Mouse (Mus musculus): ENCODE measurements around the gene Fcgr3.
A peak's percentile ranks its signal among the peaks of the same experiment; 100 is the strongest.
"Not testable (repeated sequence)": the region's sequence is repeated elsewhere in the genome, so short reads cannot be mapped to it uniquely, and the experiment has no call there.

Gene Fcgr3

DNA sequence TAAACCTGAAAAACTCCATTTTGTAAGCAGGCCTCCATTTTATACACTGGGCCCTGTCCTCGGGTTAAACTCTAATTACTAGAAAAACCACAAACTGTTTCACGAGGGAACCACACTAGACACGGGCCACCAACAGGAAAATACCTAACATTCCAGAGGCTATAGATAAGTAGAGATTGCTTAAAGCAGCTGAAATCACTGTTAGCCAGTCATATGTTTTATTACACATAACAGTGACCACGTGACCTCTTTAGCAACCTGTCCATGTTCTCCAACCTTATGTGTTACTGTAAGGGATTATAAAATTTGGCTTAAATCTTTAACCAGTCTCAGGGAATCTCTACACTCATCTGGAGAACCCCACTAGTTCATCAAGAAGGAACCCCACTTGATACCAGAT, 29.7 kb upstream of the Fcgr3 start:
- Histone ChIP-seq H3K36me3 (ENCODE audit: insufficient read depth, low read length) (no peaks in the 10 kb centered on the region), H3K4me3 (replicated peaks; ENCODE audit: low read length) (no peak overlapping the region), H3K27me3 (ENCODE audit: insufficient read depth, low read length) (no peaks in the 10 kb centered on the region), H3K9me3 (ENCODE audit: low read length) (peaks cover 73% of the 10 kb centered on the region), H3K4me1 (replicated peaks; ENCODE audit: low read depth, low read length) (peaks cover 7% of the 10 kb centered on the region)
- no peak for TF ChIP-seq NANOG (IDR thresholded peaks at IDR 0.05; ENCODE audit: borderline replicate concordance, low read length)
- no peak for TF ChIP-seq POU5F1 (IDR thresholded peaks at IDR 0.05; ENCODE audit: borderline replicate concordance, low read length)
- no peak for TF ChIP-seq CTCF (conservative IDR thresholded peaks at IDR 0.05; ENCODE audit: low read length)

- H3K27me3 ChIP-seq (ENCODE audit: insufficient read depth, low read length), result peaks cover 5% of the 10 kb centered on the region
- H3K4me3 ChIP-seq (replicated peaks; ENCODE audit: low read length), result no peak overlapping the region
- H3K9me3 ChIP-seq (ENCODE audit: low read length), result peaks cover 40% of the 10 kb centered on the region
- H3K4me1 ChIP-seq (replicated peaks; ENCODE audit: low read depth, low read length), result peaks cover 22% of the 10 kb centered on the region
- TF ChIP-seq POU5F1 (IDR thresholded peaks at IDR 0.05; ENCODE audit: borderline replicate concordance, low read length) (no peak), CTCF (conservative IDR thresholded peaks at IDR 0.05; ENCODE audit: low read length) (no peak), NANOG (IDR thresholded peaks at IDR 0.05; ENCODE audit: borderline replicate concordance, low read length) (no peak)
- H3K36me3 ChIP-seq (ENCODE audit: insufficient read depth, low read length), result no peaks in the 10 kb centered on the region
Measured at GRCm38 (mm10) chr1:171090761-171091160, 26.0 kb upstream of the Fcgr3 start.

DNA sequence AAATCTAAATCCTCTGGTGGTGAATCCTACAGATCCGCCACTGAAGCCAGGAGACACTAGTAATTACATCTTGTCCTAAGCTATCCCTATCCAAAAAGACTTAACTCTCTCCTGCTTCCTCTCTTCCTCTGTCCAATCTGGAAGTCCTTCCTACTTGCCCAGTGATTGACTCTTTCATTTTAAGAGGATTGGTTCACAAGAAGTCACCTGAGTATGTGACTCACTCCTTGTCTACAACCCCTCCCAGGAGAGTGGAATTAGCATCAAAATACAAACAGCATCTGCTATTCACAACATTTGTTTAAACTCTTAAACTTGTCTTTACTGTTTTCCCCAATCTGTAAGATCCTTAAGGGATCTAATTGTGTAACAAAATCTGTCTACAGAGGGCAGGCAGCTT, 25.2 kb upstream of the Fcgr3 start:
- peaks cover 32% of the 10 kb centered on the region for H3K9me3 ChIP-seq (ENCODE audit: low read length)
- H3K27me3 ChIP-seq (ENCODE audit: insufficient read depth, low read length), result peaks cover 7% of the 10 kb centered on the region
- H3K36me3 ChIP-seq (ENCODE audit: insufficient read depth, low read length), result no peaks in the 10 kb centered on the region
- H3K4me3 ChIP-seq (replicated peaks; ENCODE audit: low read length), result peak overlapping the region; percentile 76
- peaks cover 22% of the 10 kb centered on the region for H3K4me1 ChIP-seq (replicated peaks; ENCODE audit: low read depth, low read length)
- TF ChIP-seq CTCF (conservative IDR thresholded peaks at IDR 0.05; ENCODE audit: low read length), result no peak
- TF ChIP-seq NANOG (IDR thresholded peaks at IDR 0.05; ENCODE audit: borderline replicate concordance, low read length), result no peak
- no peak for TF ChIP-seq POU5F1 (IDR thresholded peaks at IDR 0.05; ENCODE audit: borderline replicate concordance, low read length)

DNA sequence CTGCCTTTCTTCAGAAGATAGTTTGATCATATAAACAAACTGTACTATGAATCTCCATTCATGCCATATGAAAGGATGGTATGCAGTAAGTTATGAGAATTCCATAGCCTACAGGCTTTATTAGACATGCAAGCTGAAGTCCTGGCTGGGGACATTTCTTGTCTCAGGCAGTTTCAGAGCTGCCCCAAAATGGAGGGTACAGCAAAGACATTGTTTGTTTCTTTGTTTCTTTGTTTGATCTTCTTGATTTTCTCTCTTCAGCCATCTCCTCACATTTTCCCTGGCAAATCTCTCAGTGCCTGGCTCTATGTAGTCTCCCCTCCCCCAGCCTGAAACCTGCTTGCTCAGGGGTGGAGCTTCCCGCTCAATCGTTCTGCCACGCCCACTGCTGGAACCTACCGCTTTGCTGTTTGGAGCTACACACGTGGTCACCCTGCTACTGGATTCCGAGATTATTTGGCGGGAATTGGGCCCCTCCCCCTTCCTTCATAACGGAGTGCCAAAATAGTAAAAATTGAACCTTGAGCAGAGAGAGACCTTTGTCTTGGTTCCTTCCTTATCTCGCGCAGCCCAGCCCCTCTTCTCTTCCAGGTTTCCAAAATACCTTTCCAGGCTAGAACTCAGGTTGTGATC, 23.6 kb upstream of the Fcgr3 start:
- not testable (repeated sequence) for H3K36me3 ChIP-seq (ENCODE audit: insufficient read depth, low read length); H3K27me3 ChIP-seq (ENCODE audit: insufficient read depth, low read length)
- Histone ChIP-seq H3K4me1 (replicated peaks; ENCODE audit: low read depth, low read length) (peaks cover 22% of the 10 kb centered on the region), H3K4me3 (replicated peaks; ENCODE audit: low read length) (peak overlapping the region; percentile 76), H3K9me3 (ENCODE audit: low read length) (peaks cover 23% of the 10 kb centered on the region)

- Histone ChIP-seq H3K9me3 (ENCODE audit: low read length) (peaks cover 2% of the 10 kb centered on the region), H3K4me3 (replicated peaks; ENCODE audit: low read length) (no peak overlapping the region), H3K27me3 (ENCODE audit: insufficient read depth, low read length) (peaks cover 7% of the 10 kb centered on the region)
Measured at GRCm38 (mm10) chr1:171085718-171086117, 21.0 kb upstream of the Fcgr3 start.

GRCm38 (mm10) chr1:171081512-171082231, 16.9 kb upstream of the Fcgr3 start:
- H3K4me1 ChIP-seq (replicated peaks; ENCODE audit: low read depth, low read length); H3K4me3 ChIP-seq (replicated peaks; ENCODE audit: low read length); H3K9me3 ChIP-seq (ENCODE audit: low read length); H3K36me3 ChIP-seq (ENCODE audit: insufficient read depth, low read length); H3K27me3 ChIP-seq (ENCODE audit: insufficient read depth, low read length): not testable (repeated sequence)

More at GRCm38 (mm10) chr1:171085718-171086117, 21.0 kb upstream of the Fcgr3 start:
- H3K36me3 ChIP-seq (ENCODE audit: insufficient read depth, low read length), result no peaks in the 10 kb centered on the region
- H3K4me1 ChIP-seq (replicated peaks; ENCODE audit: low read depth, low read length), result peaks cover 22% of the 10 kb centered on the region
- TF ChIP-seq CTCF (conservative IDR thresholded peaks at IDR 0.05; ENCODE audit: low read length) (no peak), NANOG (IDR thresholded peaks at IDR 0.05; ENCODE audit: borderline replicate concordance, low read length) (no peak), POU5F1 (IDR thresholded peaks at IDR 0.05; ENCODE audit: borderline replicate concordance, low read length) (no peak)

DNA sequence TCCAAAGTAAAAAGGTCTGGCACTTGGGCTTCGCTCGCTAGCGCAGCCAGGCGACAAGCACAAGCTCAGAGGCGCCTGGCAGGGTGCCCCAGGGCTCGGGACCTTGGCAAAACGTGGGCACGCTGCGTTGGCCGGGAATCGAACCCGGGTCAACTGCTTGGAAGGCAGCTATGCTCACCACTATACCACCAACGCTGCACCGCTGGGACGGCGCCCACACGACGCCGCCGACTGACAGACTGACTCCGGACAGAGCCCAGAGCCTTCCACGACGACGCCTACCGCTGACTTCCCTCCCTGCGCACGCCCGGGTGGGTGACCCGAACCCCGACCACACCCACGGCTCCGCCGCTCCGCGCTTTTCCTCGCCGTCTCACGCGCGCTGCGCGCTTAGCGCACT, 15.1 kb upstream of the Fcgr3 start:
- H3K9me3 ChIP-seq (ENCODE audit: low read length); H3K4me3 ChIP-seq (replicated peaks; ENCODE audit: low read length); H3K4me1 ChIP-seq (replicated peaks; ENCODE audit: low read depth, low read length); H3K27me3 ChIP-seq (ENCODE audit: insufficient read depth, low read length); H3K36me3 ChIP-seq (ENCODE audit: insufficient read depth, low read length): not testable (repeated sequence)

DNA sequence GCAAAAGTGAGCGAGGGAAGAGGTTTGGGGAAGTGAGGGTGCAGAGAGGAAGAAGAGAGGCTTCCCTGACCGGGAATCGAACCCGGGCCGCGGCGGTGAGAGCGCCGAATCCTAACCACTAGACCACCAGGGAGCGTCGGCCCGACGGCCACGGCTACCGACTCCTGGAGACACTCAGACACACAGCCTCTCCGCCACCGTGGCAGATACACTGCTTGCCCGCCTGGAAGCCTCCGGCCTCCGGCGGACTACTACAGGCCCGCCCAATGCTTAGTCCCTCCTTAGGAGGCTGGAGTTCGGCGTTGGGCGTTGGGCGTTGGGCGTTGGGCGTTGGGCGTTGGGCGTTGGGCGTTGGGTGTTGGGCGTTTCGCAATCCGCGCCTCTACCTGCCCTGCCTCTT, 14.6 kb upstream of the Fcgr3 start:
- H3K27me3 ChIP-seq (ENCODE audit: insufficient read depth, low read length); H3K4me3 ChIP-seq (replicated peaks; ENCODE audit: low read length); H3K36me3 ChIP-seq (ENCODE audit: insufficient read depth, low read length); H3K4me1 ChIP-seq (replicated peaks; ENCODE audit: low read depth, low read length); H3K9me3 ChIP-seq (ENCODE audit: low read length): not testable (repeated sequence)

- H3K4me1 ChIP-seq (replicated peaks; ENCODE audit: low read depth, low read length); H3K27me3 ChIP-seq (ENCODE audit: insufficient read depth, low read length); H3K4me3 ChIP-seq (replicated peaks; ENCODE audit: low read length); H3K9me3 ChIP-seq (ENCODE audit: low read length); H3K36me3 ChIP-seq (ENCODE audit: insufficient read depth, low read length): not testable (repeated sequence)
Measured at GRCm38 (mm10) chr1:171078419-171078818, 13.7 kb upstream of the Fcgr3 start.

DNA sequence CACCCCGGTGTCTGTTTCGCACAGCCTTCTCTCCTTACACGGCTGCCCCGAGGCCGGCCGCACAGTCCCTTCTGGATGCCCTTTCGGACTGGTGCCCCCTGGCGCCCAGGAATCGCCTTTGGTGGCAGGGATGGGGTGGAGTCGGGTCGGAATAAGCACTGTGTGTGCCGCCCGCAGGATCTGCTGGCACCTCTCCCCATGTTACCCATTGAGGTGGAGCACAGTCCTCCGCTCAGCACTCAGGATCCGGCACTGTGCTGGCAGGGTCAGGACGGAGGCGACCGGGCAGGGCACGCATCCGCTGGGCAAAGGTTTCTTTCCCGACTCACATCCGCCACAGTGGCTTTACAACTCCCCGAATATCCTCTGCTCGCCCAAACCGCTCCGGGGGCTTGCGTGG, 13.2 kb upstream of the Fcgr3 start:
- not testable (repeated sequence) for H3K36me3 ChIP-seq (ENCODE audit: insufficient read depth, low read length); H3K27me3 ChIP-seq (ENCODE audit: insufficient read depth, low read length); H3K4me1 ChIP-seq (replicated peaks; ENCODE audit: low read depth, low read length); H3K9me3 ChIP-seq (ENCODE audit: low read length); H3K4me3 ChIP-seq (replicated peaks; ENCODE audit: low read length)

DNA sequence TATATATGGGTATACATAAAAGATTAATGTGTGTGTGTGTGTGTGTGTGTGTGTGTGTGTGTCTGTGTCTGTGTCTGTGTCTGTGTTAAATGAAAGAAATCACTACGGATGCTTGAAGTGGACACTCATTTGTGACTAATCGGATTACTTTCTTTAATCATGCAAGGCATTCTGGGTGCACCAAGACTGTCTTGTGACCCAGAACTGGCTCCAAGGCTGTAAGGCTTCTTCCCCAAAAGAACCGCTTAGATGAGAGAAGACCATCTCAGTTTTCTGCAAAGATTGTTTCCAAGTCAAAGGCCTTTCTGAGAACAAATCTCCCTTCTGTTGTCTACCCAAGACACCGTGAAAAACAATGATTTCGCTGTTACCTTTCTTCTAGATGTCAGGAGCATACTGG, 12.5 kb upstream of the Fcgr3 start:
- not testable (repeated sequence) for H3K36me3 ChIP-seq (ENCODE audit: insufficient read depth, low read length); H3K4me3 ChIP-seq (replicated peaks; ENCODE audit: low read length); H3K27me3 ChIP-seq (ENCODE audit: insufficient read depth, low read length); H3K4me1 ChIP-seq (replicated peaks; ENCODE audit: low read depth, low read length); H3K9me3 ChIP-seq (ENCODE audit: low read length)

DNA sequence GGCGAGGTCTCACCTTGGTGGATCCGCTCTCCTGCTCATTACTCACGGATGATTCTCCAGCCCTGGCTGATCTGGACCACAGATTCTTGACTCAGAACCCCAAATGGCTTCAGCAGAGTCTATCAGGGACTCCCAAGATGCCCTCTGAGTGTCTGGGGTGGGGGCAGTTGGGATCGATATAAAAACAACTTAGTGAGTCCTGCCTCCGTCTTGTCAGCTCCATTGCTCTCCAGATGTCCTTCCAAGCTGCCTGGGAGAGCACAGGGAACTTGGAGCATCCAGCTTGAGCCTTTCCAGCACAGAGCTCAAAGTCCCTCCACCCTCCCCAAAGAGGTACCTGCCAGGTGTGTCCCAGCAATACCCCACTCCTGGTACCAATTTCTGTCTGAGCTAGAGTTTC, 11.4 kb upstream of the Fcgr3 start:
- not testable (repeated sequence) for H3K27me3 ChIP-seq (ENCODE audit: insufficient read depth, low read length); H3K4me3 ChIP-seq (replicated peaks; ENCODE audit: low read length); H3K36me3 ChIP-seq (ENCODE audit: insufficient read depth, low read length); H3K4me1 ChIP-seq (replicated peaks; ENCODE audit: low read depth, low read length); H3K9me3 ChIP-seq (ENCODE audit: low read length)

DNA sequence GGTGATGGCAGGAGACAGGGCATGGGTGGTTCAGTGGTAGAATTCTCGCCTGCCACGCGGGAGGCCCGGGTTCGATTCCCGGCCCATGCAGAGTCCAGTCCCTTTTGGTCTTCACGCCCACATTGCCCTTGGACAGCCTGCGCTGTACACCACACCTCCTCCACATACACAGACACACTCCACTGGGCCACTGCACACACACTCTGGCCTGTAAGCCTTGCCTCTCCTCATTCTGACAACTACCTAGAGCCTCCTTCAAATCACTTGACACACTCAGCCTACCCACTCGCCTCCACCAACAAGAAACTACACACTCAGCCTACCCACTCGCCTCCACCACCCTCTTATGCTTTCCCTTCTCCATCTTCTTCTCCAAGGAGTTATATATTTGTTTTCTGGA, 9.5 kb upstream of the Fcgr3 start:
- not testable (repeated sequence) for H3K4me3 ChIP-seq (replicated peaks; ENCODE audit: low read length); H3K36me3 ChIP-seq (ENCODE audit: insufficient read depth, low read length); H3K9me3 ChIP-seq (ENCODE audit: low read length); H3K4me1 ChIP-seq (replicated peaks; ENCODE audit: low read depth, low read length)
- H3K27me3 ChIP-seq (ENCODE audit: insufficient read depth, low read length), result peaks cover 16% of the 10 kb centered on the region

All from E14TG2a.4 (cell line).